Mouse (Mus musculus) splenic B cell, adult 2 months (primary cell): ENCODE data around the gene Plxnd1.
A peak's percentile ranks its signal among the peaks of the same experiment; 100 is the strongest.

Experiments
- DNase-seq: peaks from one replicate; pipeline ENCODE4 v3.0.0-alpha.2; 2011; ENCODE audit warnings: low read depth, low spot score
- H3K27me3 ChIP-seq: 2 replicates; pipeline ENCODE4 v1.6.1; 2012; ENCODE audit warnings: mild to moderate bottlenecking, low read length, moderate library complexity, mixed read lengths; ENCODE audit not compliant: control insufficient read depth, poor library complexity, insufficient read depth, severe bottlenecking
- H3K36me3 ChIP-seq: 2 replicates; pipeline ENCODE4 v1.6.1; 2012; ENCODE audit warnings: mild to moderate bottlenecking, low read length, moderate library complexity, mixed read lengths; ENCODE audit not compliant: control insufficient read depth, poor library complexity, insufficient read depth, severe bottlenecking

Gene Plxnd1

DNA sequence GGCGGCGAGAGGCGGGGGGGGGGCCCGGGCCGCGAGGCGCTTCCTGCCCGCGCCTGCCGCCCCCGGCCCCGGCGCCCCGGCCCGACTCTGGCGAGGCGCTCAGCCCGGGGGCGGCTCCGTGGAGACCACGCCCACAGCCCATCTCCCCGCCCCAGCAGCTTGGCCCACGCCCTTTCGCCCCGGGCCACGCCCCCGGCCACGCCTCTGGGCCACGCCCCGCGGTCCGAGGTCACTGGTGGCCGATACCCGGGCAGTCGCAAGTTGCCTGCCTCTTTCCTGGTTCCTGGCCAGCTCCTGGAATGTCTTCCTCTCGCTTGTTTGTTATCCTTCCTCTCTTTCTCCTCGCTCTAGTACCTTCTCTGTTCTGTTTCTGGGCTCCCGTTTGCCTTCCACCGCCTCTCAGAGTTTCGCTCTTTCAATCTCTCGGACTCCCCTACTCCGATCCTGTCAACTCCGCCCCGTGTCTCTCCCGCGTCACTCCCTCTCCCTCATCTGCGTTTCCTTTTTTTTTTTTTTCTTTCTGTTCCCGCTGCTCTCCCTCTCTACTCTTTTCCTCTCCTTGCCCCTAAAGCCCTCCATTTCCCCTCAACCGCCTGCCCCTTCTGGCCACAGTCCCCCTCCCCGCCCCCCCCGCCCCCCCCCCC, at the start of gene Plxnd1:
Gene Plxnd1, minus strand, starts transcription at position 129 of the 644 bp plus-strand sequence.
- peak; percentile 89 for DNase-seq
- no peaks in the 10 kb centered on the region for H3K36me3 ChIP-seq
- H3K27me3 ChIP-seq = no peaks in the 10 kb centered on the region

DNA sequence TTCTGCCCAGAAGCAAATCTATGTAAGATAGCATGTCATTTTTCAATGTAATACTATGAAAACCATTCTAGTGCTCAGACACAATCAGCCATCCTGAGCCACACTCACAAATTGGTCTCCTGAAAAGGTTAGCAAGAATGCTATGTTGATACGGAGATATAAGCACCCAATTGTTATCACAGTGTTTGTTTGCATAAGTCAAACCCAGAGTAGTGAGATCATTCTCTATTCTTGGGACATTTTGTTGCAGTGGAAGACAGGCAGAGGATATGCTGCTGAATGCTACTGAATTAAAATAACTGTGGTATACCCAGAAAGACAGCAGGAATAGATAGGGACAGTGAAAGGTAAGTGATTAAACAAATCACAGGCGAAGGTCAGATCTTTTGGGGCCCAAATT, 49.2 kb upstream of the Plxnd1 start:
- no peaks in the 10 kb centered on the region; the same call in none of the 2 replicates for H3K36me3 ChIP-seq
- no peaks in the 10 kb centered on the region for H3K27me3 ChIP-seq
- DNase-seq = no peak

DNA sequence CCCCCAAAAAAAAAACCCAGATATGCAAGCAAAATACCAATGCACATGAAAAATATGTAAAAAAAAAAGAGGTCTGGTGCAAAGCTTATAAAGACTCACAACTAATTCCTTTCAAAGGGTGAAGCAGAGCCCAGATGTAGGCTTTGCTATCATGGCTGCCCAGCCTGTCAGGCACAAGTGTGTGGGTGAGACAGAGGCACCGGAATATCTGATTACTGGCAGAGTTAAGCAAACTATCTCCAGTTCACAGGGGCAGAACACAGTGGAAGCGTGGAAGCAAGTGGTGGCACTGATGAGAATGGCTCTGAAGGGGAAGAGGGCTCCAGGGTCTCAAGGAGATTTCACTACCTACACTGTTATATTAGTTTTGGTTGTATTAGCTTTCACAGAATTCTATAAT, 43.4 kb upstream of the Plxnd1 start:
- Histone ChIP-seq H3K27me3 (no peaks in the 10 kb centered on the region), H3K36me3 (no peaks in the 10 kb centered on the region; the same call in none of the 2 replicates)
- DNase-seq = no peak

DNA sequence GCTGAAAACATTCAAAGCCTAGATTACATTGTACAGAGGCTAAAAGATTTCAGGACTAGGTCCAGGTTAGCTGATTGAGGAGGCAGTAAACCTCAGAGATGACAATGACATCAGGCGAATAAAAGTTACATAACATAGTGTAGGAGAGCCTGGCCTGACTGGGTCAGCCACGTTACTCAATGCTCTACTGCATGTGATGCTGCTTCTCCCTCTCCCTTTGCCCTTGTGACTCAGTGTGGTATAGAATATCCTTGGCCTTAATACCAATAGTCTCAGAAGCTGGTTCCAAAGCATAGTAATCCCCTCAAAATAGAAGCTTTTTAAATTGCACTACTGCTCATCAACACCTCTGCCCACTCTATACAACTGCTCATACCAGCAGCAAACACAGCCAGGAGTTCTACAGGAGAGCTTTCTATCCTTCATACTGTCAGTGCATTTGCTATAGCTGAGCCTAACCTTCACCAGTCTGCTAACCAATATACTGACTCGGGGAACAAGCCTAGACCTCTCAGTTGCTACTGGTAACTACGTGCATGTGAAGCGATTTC, 42.6 kb upstream of the Plxnd1 start:
- H3K27me3 ChIP-seq = no peaks in the 10 kb centered on the region
- DNase-seq = no peak
- no peaks in the 10 kb centered on the region; the same call in 1 of the 2 replicates for H3K36me3 ChIP-seq

DNA sequence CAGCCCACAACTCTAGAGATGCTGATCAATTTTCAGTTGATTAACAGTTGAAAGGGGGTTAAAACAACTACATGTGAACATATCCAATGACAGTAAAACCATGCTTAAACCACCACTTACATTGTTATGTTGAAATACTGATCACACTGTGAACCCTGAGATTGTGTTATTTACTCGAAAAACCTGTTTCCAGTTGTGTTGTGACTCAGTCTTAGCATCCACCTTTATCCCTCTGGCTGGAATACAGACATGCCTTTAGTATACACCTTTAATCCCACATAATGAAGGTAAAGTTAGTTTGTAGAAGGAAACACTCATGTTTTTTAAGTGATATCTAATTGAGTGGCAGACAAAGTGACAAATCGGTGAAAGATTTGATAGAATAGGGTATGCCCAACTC, 41.8 kb upstream of the Plxnd1 start:
- H3K36me3 ChIP-seq = no peaks in the 10 kb centered on the region
- H3K27me3 ChIP-seq = no peaks in the 10 kb centered on the region
- no peak for DNase-seq

DNA sequence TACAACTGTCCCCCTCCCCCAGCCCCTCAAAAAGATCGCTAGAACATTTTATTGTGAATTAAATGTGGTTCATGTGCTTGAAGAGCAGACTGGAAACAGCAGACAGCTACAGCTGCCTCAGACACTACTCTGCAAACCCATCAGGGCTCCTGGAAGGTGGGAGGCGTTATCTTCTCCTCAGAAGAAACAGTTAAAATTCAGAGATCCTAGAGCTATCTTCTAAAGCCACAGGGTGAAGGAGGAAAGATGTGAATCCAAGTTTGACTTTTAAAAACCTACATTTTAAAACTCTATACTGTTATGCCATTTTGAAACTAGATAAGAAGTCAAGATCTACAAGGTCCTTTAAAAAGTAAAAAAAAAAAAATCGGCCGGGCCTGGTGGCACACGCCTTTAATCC, 36.2 kb upstream of the Plxnd1 start:
- Histone ChIP-seq H3K36me3 (no peaks in the 10 kb centered on the region), H3K27me3 (no peaks in the 10 kb centered on the region)
- DNase-seq = no peak

DNA sequence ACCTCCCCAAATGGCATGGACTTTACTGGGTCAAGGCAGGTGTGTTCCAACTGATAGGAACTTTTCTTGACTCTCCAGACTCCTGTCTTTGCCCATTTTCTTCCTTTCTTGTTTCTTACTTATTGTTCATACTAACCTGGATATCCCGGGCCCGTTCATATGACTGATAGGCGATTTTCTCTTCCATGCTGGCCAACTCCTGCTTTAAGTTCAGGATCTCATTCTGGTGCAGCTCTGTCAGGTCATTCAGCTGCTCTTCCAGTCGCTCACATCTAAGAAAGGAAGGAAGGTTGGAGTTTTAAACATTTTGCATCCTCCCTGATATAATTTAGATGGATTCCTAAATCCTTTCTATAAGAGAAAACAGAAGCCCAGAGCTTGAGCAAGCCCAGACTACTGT, 29.9 kb upstream of the Plxnd1 start:
- no peak for DNase-seq
- peaks cover 4% of the 10 kb centered on the region; the same call in 1 of the 2 replicates for H3K36me3 ChIP-seq
- H3K27me3 ChIP-seq = no peaks in the 10 kb centered on the region

DNA sequence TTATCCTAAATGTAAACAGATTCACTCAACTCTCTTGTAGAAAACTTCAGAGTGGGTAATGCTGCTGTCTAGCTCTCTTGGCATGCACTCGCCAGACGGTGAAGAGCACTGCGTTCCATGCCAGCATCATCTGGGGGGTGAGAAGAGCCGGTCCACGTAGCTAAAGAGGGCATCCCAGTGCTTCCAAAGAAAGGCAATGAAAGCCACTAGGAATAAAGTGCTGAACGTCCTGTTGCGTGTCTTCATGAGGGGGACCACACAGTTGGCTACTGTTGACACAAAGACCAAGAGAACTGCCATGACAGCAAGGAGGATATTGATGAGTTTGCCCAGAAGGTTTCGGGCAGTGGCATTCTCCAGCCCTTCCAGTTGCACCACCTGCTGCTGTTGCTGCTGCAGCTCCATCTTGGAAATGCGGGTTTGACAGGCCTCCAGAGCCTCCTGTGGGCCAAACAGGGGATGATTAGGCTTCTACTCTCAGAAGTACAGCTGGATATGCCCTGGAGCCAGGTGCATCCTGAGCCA, 27.2 kb upstream of the Plxnd1 start:
- Histone ChIP-seq H3K27me3 (no peaks in the 10 kb centered on the region), H3K36me3 (peaks cover 4% of the 10 kb centered on the region; the same call in 1 of the 2 replicates)
- DNase-seq = peak; percentile 23

DNA sequence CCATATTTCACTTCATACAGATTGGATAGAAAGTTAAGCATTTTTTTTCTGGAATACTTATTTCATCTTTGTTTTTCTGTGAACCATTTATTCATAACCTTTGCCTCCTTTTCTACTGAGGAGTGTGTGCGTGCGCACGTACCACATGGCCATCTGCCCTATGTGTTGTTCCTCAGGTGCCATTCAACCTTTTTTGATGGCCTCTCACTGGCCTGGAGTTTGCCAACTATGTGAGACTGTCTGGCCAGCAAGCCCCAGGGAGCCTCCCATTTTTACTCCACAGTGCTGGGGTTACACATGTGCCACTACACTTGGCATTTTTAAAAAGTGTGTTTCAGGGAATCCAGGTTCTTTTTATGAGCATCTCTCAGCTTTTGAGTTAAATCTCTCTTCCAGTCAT, 21.1 kb upstream of the Plxnd1 start:
- Histone ChIP-seq H3K36me3 (no peaks in the 10 kb centered on the region), H3K27me3 (no peaks in the 10 kb centered on the region)
- no peak for DNase-seq

DNA sequence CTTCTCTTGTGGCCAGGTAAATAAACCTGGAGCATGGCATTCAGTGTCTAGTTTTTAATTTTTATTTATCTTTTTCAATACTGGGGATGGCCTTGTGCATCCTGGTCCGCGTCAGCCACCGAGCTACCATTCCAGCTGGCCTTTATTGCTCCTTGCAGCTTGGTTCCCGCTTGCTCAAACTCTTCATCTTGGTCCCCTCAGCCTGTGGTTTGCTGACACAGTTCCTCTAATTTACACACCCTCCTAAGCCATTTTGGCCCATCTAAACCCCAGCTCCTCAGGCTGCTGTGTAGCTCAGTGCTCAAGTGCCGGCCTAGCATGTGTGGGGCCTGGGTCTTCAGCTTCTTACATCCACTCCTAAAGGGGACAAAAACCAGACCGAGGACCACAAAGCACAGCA, 19.3 kb upstream of the Plxnd1 start:
- no peaks in the 10 kb centered on the region for H3K27me3 ChIP-seq
- H3K36me3 ChIP-seq = no peaks in the 10 kb centered on the region
- no peak for DNase-seq

DNA sequence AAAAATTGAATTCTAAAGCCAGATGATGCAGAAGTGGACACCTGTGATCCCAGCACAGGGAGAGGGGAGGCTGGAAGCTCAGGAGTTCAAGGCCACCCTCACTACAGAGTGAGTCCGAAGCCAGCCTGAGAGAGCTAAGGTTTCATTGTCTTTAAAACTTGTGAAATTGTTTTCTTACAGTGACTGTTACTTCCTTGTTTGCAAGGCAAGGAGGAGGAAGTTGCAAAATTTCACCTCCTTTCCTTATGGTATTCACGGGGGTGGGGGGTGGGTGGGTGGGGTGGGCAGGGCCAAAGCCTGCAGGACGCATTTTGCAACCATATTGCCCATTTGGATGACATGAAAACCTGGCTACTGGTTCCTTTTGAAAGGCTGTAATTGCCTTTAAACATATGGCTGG, 18.9 kb upstream of the Plxnd1 start:
- no peak for DNase-seq
- H3K27me3 ChIP-seq = no peaks in the 10 kb centered on the region
- no peaks in the 10 kb centered on the region for H3K36me3 ChIP-seq

DNA sequence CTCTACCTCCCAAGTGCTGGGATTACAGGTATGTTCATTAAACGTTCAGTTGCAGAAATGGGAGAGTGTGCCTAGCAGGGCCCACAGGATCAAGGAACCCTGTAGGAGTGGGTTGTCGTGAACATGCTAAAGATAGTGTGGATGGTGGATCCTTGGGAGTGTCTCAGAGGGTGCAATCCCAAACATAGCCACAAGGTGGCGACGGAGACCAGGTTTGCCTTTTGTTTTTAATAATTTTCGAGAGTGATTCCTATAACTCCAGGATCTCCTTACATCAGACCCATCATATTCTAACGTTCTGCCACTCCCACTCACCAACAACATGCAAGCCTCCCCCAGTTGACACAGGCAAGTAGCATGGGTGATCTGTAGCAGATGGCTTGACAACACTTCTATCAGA, 15.7 kb upstream of the Plxnd1 start:
- peak; percentile 78 for DNase-seq
- no peaks in the 10 kb centered on the region for H3K27me3 ChIP-seq
- H3K36me3 ChIP-seq = no peaks in the 10 kb centered on the region

DNA sequence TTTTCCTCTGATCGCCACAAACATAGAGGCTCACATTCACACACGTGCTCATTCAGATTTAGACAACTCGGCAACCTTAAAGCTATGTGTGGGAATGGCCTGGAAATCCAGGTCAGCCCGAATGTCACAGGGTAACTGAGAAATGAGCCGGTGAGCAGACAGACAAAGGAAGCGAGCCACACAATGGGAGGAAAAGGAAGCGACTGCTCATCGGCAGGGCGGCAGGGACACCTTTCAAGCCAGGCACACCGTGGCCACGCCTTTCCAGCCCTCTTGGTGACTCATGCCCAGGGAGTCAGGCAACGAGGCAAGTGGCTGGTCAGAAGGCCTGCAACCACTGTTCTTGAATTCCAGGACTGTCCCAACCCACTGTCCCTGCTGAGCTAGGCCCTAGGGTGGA, 14.6 kb upstream of the Plxnd1 start:
- Histone ChIP-seq H3K27me3 (no peaks in the 10 kb centered on the region), H3K36me3 (no peaks in the 10 kb centered on the region)
- DNase-seq = no peak

DNA sequence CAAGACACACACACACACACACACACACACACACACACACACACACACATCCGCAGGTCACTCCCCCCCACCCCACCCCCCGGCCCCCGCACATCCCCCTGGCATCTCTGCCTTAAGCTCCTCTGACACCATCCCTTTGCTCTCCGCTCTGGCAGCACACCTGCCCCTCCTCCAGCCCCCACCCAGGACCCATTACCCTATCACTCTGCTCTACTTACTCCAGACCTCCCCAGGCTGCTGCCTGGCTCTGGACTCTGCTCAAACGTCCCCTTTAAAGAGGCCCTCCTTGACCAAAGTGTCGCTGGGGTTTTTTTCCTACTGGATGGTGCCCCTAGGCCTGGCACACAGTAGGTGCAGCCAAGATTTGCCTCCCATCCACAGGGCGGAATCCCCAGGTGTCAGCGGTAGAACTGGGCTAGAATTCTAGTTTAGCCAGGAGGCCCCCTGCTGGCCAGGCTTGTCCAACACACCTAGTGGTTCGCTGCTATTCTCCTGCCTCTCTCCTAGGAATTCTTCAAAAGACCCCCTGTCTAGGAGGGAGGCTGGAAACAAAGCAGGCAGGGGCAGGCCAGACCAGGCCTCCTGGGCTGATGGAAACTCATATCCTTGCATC, 12.9 kb upstream of the Plxnd1 start:
- H3K36me3 ChIP-seq = no peaks in the 10 kb centered on the region
- H3K27me3 ChIP-seq = no peaks in the 10 kb centered on the region
- DNase-seq = peak; percentile 67

DNA sequence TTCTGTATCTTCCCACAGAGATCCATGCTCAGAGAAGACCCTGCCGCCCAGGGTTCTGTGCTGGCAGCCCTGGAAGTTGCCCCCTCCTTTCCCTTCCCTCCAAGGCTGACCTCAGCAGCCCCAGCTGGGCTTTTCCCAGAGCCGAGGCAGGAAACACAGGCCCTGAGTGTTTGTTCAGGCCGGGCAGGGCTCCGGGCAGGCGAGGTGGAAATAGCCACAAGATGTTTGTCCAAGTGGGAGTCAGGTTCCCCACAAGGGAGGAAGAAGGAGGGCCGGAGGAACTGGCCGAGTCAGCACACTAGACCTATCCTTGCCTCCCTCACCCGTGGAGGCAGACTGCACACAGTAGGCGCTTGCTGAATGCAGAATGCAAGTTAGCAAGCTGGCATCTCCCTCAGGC, 11.9 kb upstream of the Plxnd1 start:
- Histone ChIP-seq H3K36me3 (no peaks in the 10 kb centered on the region), H3K27me3 (no peaks in the 10 kb centered on the region)
- no peak for DNase-seq
